Comparison of ENCODE assay signal across 18 mouse cellular contexts in genomic region chr14:119986778-119987177, GRCm38 (mm10). TPM values are rescaled to one million over a fixed set of nuclear protein-coding genes. Genes with fewer than 3 reads are reported as not detected.
"Had no signal": no experiment of that assay in that cellular context is flagged by ENCODE, and none has a peak within 500 bp of the region (broad histone marks: within the 10 kb centered on the region; RNA-seq: fewer than 3 reads in every experiment).

No protein-coding gene starts in this region.

- H3K4me1 ChIP-seq: megakaryocyte, embryonic 14.5 days; midbrain, embryonic 15.5 days; neural tube, embryonic 12.5 days; stomach, embryonic 15.5 days had no signal

- H3K9me3 ChIP-seq: lung, embryonic 15.5 days; midbrain, embryonic 13.5 days; midbrain, embryonic 15.5 days; neural tube, embryonic 12.5 days; stomach, embryonic 15.5 days had no signal

- H3K36me3 ChIP-seq: lung, embryonic 15.5 days; midbrain, embryonic 13.5 days; midbrain, embryonic 15.5 days; neural tube, embryonic 12.5 days; stomach, embryonic 15.5 days had no signal

- H3K4me3 ChIP-seq: lung, embryonic 15.5 days; megakaryocyte, embryonic 14.5 days; midbrain, embryonic 13.5 days; midbrain, embryonic 15.5 days; neural tube, embryonic 12.5 days; stomach, embryonic 15.5 days had no signal

- H3K4me2 ChIP-seq: lung, embryonic 15.5 days; midbrain, embryonic 11.5 days; midbrain, embryonic 13.5 days; midbrain, embryonic 15.5 days; neural tube, embryonic 12.5 days; stomach, embryonic 15.5 days had no signal

- DNase-seq: lung, postnatal 14 days; lung, postnatal 36 days; right cerebral cortex, postnatal 14 days; thymus, adult 2 months; thymus, postnatal 25 days; thymus, postnatal 4 days had no signal

- H3K27ac ChIP-seq: macrophage; midbrain, embryonic 13.5 days; midbrain, embryonic 15.5 days; neural tube, embryonic 12.5 days; stomach, embryonic 15.5 days; stomach, postnatal 0 days had no signal

- H3K9ac ChIP-seq: lung, embryonic 15.5 days; midbrain, embryonic 13.5 days; midbrain, embryonic 15.5 days; neural tube, embryonic 12.5 days; stomach, embryonic 15.5 days had no signal

- H3K27me3 ChIP-seq: lung, embryonic 15.5 days; megakaryocyte, embryonic 14.5 days; midbrain, embryonic 13.5 days; midbrain, embryonic 15.5 days; neural tube, embryonic 12.5 days; stomach, embryonic 15.5 days had no signal

- ATAC-seq: lung, postnatal 0 days; midbrain, embryonic 13.5 days; midbrain, embryonic 15.5 days had no signal

RNA-seq across cellular contexts. Expression of gene Oxgr1, which starts 55.5 kb away (rescaled TPM):
- polyA plus RNA-seq: lung, postnatal 0 days; macrophage; midbrain, embryonic 11.5 days; midbrain, embryonic 13.5 days; neural tube, embryonic 12.5 days; neural tube, embryonic 14.5 days; spleen, adult 2 months; stomach, embryonic 15.5 days had no signal
